Mouse (Mus musculus) spleen, postnatal 10 days (tissue): Measurements from ENCODE around the gene Fndc4.

ENCODE experiments used
- DNase-seq, 2 experiments: peaks; one replicate each; pipeline ENCODE4 v3.0.0; 2021 to 2022; ENCODE audit warnings: low spot score in 2 of 2

The Fndc4 gene

DNA sequence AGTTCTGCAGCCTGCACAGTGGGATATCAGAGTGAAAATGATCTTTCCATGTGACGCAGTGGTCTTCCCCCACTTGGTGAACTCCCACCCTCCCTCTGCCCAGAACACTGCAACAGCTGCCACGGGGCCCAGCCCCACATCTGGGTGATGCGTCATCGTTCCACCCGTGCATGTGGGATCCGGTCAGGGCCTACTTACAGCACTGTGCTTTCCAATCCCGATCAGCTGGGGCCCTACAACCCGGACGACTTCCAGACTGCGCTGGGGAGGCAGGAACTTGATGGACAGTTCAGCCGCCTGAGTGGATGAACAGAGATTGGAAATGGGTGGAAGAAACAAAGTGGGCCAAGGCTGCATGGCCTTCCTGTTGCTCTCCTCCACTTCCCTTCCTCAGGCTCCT lies 38.3 kb downstream of the Fndc4 start:
- DNase-seq = no peak

DNA sequence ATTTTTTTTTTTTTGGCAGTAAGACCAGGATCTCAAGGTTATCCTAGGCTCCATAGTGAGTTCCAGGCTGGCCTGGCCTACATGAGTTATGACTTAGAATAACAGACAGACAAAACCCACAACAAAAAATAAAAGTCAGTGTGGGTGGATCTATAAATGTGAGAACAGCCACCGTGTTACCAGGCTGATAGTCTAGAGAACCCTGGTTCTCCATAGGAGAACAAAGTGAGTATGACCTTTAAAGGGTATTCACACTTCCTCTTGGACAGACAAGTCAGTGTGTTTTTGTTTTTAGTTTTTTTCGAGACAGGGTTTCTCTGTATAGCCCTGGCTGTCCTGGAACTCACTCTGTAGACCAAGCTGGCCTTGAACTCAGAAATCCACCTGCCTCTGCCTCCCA lies 39.9 kb downstream of the Fndc4 start:
- no peak for DNase-seq

DNA sequence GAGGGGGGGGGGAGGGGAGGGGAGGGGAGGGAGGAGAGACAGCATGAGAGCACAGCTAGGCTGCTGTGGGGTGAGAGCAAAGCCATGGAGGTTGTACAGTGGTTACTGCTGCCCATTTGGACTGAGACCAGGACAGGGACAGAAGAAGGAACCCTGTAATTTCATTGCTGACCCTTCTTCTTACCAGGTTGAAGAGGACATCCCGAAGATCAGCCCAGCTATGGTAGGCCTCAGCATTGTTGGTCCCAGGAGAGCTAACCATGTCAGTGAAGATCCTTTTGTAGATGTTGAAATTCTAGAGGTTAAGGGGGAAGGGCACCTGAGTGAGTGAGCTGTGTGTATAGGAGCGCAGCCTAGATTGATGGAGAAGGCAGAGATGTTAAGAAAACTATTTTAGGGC lies 40.5 kb downstream of the Fndc4 start:
- DNase-seq = no peak

DNA sequence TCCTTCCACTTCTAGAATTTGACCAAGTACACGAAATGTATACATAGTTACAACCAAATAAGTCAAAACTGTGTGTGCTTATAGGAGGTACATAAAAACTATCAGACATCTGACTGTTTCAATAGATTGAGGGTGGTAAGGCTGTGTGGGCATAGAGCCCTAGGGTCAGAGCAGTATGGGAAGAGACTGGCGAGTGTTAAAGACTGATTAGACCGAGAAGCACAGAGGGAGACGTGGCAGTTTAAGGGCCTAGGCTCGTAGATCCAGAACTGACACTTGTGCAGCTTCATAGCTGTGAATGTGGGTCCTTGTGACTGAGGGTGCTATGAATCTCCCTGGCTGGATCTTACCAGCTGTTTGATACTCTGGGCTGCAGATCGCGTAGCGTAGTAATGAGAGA lies 41.0 kb downstream of the Fndc4 start:
- no peak for DNase-seq

GRCm38 (mm10) chr5:31254452-31254851 lies 41.4 kb downstream of the Fndc4 start:
- no peak for DNase-seq

DNA sequence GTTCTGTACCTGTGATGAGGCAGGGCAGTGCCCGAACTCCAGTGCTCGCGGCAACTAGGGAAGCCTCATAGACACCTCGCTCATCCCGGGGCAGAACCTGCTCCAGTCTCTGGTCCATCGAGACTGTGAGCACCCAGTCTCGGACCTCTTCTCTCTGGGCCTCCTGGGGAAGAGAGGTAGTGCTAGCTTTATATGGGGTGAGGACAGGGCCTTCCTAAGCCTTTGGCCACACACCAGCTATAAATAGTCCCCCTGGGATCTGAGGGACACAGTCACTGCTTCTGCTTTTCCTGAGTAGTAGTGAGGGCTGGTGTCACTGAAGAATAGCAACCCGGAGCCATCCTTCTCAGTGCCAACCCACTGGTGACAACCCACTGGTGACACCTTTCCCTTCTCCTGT lies 42.1 kb downstream of the Fndc4 start:
- no peak for DNase-seq

GRCm38 (mm10) chr5:31252795-31253545 lies 42.9 kb downstream of the Fndc4 start:
- no peak for DNase-seq

GRCm38 (mm10) chr5:31252151-31252550 lies 43.7 kb downstream of the Fndc4 start:
- no peak for DNase-seq

DNA sequence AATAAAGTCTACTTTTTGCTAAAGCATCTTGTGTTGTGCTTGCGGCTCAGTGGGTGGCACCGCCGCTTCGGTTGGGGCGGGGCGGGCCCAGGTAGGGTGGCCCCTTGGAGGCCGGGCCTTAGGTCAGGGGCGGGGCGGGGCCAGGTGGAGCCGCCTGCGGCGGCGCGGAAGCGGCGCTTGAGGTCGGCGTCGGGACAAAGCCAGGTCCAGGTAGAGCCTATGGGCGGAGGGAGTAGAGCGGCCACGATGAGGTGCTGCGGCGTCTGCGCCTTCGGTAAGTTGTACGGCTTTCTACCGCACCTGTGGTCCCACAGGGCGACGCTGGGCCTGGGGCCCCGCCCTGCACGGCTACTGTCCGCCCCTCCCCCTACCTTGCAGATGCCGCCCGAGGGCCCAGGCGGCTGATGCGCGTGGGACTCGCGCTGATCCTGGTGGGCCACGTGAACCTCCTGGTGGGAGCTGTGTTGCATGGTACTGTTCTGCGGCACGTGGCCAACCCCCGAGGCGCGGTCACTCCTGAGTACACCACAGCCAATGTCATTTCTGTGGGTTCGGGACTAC lies 44.3 kb downstream of the Fndc4 start, which contains the start of gene Krtcap3:
TSS of gene Krtcap3 (plus strand) at position 151 of the 561 bp plus-strand sequence.
- DNase-seq = peak in 1 of 2 experiments; percentile 38

DNA sequence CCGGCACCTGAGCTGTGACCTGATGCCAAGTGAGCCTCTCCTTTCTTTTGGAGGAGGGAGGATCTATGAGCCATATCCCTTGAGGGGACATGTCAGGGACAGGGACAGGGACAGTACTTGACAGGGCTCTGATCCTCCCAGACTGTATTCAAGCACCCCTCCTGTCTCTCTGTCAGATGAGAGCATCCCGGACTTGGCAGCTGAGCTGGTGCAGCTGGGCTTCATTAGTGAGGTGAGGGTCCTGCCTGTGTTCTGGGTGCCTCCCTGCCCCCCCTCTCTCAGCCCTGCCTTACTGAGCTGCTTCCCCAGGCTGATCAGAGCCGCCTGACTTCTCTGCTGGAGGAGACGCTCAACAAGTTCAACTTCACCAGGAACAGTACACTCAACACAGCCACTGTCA lies 45.2 kb downstream of the Fndc4 start:
- no peak for DNase-seq
